Mouse (Mus musculus) embryonic facial prominence, embryonic 13.5 days (tissue): ENCODE data around the gene Rab12. TPM values are rescaled to one million over a fixed set of nuclear protein-coding genes. Genes with fewer than 3 reads are reported as not detected.
"Not testable (repeated sequence)": the region's sequence is repeated elsewhere in the genome, so short reads cannot be mapped to it uniquely, and the experiment has no call there.

Experiments
- ATAC-seq: fragments of 200-750 bp; cut with Nextera tagmentation; 2 replicates; pipeline ENCODE4 v1.8.0; 2017; ENCODE audit warnings: low read depth; ENCODE audit not compliant: insufficient number of reproducible peaks, insufficient read depth, low FRiP score, low TSS enrichment
- H3K27ac ChIP-seq: fragments of 300-500 bp; sonication (generic); 2 replicates; pipeline ENCODE4 v1.5.1; 2015; ENCODE audit warnings: moderate library complexity, mild to moderate bottlenecking, inconsistent platforms
- H3K27me3 ChIP-seq: fragments of 300-500 bp; sonication (generic); 2 replicates; pipeline ENCODE4 v1.6.1; 2015; ENCODE audit warnings: mild to moderate bottlenecking, inconsistent platforms
- H3K36me3 ChIP-seq: fragments of 300-500 bp; sonication (generic); 2 replicates; pipeline ENCODE4 v1.6.1; 2015; ENCODE audit warnings: mild to moderate bottlenecking, inconsistent platforms
- H3K4me1 ChIP-seq: fragments of 300-500 bp; sonication (generic); 2 replicates; pipeline ENCODE4 v1.6.1; 2015; ENCODE audit warnings: inconsistent platforms
- H3K4me2 ChIP-seq: fragments of 300-500 bp; sonication (generic); 2 replicates; pipeline ENCODE4 v1.6.1; 2015; ENCODE audit warnings: moderate library complexity, mild to moderate bottlenecking, inconsistent platforms
- H3K4me3 ChIP-seq: fragments of 300-500 bp; sonication (generic); 2 replicates; pipeline ENCODE4 v1.5.1; 2015; ENCODE audit warnings: mild to moderate bottlenecking, inconsistent platforms
- H3K9ac ChIP-seq: fragments of 300-500 bp; sonication (generic); 2 replicates; pipeline ENCODE4 v1.6.1; 2015; ENCODE audit warnings: mild to moderate bottlenecking, inconsistent platforms
- H3K9me3 ChIP-seq: fragments of 300-500 bp; sonication (generic); 2 replicates; pipeline ENCODE4 v1.6.1; 2016; ENCODE audit warnings: inconsistent platforms
- WGBS: fragments of 180-500 bp; shearing (Covaris S2); methylation state at CpG from one replicate; pipeline ENCODE4 v1.1.7; 2015; ENCODE audit warnings: mixed read lengths; 5-methylcytosine and 5-hydroxymethylcytosine counted together
- polyA plus RNA-seq: library from polyadenylated mRNA; unstranded; fragments of >200 nt; fragmentation: Nextera tagmentation; extraction: Ambion mirVana; gene quantifications from 2 replicates; pipeline ENCODE4 v1.2.1, GENCODE M21; 2015

The Rab12 gene
- 55.9 and 61.9 TPM in 2 replicates for polyA plus RNA-seq

GRCm38 (mm10) chr17:66519554-66520553 lies at the start of gene Rab12:
Rab12 (minus strand) TSS chr17:66519729.
- peaks cover 24% of the 10 kb centered on the region for H3K4me1 ChIP-seq

DNA sequence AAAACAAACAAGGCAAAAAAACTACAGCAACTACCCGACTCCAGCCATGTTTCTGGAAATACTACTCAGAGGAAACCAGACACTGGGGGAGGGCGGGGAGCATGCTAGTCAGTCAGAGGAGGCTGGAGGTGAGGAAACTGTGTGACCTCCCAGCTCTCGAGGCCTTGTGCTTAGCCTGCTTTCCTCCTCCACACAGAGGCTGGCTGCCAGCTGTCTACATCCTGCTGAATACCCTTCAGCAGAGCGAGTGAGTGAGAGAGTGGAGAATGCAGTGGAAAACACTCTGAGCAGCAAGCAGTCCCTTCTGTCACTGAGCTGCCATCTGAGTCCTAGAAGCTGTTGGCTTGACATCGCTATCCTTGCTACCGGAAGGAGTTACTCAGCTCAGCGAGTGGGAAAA lies 44.7 kb upstream of the Rab12 start:
- H3K9ac ChIP-seq = no peak overlapping the region
- H3K4me2 ChIP-seq = no peak overlapping the region
- no peaks in the 10 kb centered on the region for H3K27me3 ChIP-seq
- H3K27ac ChIP-seq = no peak overlapping the region
- H3K4me1 ChIP-seq = no peaks in the 10 kb centered on the region
- ATAC-seq = no peak
- WGBS = 61% methylated on average over 7 of the region's 7 CpGs
- no peaks in the 10 kb centered on the region for H3K9me3 ChIP-seq
- H3K36me3 ChIP-seq = no peaks in the 10 kb centered on the region
- H3K4me3 ChIP-seq = no peak overlapping the region

More at GRCm38 (mm10) chr17:66519554-66520553, at the start of gene Rab12:
- peak; percentile 92 for ATAC-seq
- Histone ChIP-seq H3K27ac (peak within 1 kb of the TSS; percentile 51; the same call in 1 of the 2 replicates), H3K9me3 (no peaks in the 10 kb centered on the region), H3K9ac (peak within 1 kb of the TSS; percentile 99), H3K4me2 (peak within 1 kb of the TSS; percentile 88), H3K36me3 (peaks cover 7% of the 10 kb centered on the region), H3K27me3 (no peaks in the 10 kb centered on the region), H3K4me3 (peak within 1 kb of the TSS; percentile 99)
- WGBS = 7% methylated on average over 65 of the region's 71 CpGs

- WGBS = 81% methylated on average over 1 of the region's 1 CpGs
- no peaks in the 10 kb centered on the region for H3K27me3 ChIP-seq
- no peaks in the 10 kb centered on the region for H3K36me3 ChIP-seq
- H3K4me2 ChIP-seq = no peak overlapping the region
- no peaks in the 10 kb centered on the region for H3K9me3 ChIP-seq
- H3K4me1 ChIP-seq = no peaks in the 10 kb centered on the region
- H3K4me3 ChIP-seq = no peak overlapping the region
- H3K9ac ChIP-seq = no peak overlapping the region
- no peak for ATAC-seq
- H3K27ac ChIP-seq = no peak overlapping the region
Observed at GRCm38 (mm10) chr17:66563551-66563950, 44.0 kb upstream of the Rab12 start.

DNA sequence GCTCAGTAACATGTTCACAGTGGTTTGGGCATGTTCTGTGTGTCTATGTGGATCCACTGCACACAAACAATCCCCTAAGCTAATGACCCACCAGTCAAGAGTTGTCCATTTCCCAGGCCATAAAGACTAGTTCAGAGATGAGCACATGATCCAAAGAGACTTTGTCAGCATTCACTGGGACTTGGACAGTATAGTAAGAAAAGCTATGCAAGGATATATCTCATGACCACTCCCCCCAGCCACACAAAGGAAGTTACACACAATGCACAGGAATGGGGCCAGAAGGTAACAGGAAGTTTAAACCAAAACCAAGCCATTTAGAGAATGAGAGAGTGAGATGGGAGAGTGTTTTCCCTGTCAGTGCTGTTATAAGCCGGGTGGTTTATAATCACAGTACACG lies 41.9 kb upstream of the Rab12 start:
- 81% methylated on average over 2 of the region's 2 CpGs for WGBS
- H3K9ac ChIP-seq = no peak overlapping the region
- no peaks in the 10 kb centered on the region for H3K4me1 ChIP-seq
- H3K27me3 ChIP-seq = no peaks in the 10 kb centered on the region
- no peak overlapping the region for H3K27ac ChIP-seq
- H3K9me3 ChIP-seq = no peaks in the 10 kb centered on the region
- no peak overlapping the region for H3K4me3 ChIP-seq
- no peak for ATAC-seq
- H3K4me2 ChIP-seq = no peak overlapping the region
- H3K36me3 ChIP-seq = no peaks in the 10 kb centered on the region

DNA sequence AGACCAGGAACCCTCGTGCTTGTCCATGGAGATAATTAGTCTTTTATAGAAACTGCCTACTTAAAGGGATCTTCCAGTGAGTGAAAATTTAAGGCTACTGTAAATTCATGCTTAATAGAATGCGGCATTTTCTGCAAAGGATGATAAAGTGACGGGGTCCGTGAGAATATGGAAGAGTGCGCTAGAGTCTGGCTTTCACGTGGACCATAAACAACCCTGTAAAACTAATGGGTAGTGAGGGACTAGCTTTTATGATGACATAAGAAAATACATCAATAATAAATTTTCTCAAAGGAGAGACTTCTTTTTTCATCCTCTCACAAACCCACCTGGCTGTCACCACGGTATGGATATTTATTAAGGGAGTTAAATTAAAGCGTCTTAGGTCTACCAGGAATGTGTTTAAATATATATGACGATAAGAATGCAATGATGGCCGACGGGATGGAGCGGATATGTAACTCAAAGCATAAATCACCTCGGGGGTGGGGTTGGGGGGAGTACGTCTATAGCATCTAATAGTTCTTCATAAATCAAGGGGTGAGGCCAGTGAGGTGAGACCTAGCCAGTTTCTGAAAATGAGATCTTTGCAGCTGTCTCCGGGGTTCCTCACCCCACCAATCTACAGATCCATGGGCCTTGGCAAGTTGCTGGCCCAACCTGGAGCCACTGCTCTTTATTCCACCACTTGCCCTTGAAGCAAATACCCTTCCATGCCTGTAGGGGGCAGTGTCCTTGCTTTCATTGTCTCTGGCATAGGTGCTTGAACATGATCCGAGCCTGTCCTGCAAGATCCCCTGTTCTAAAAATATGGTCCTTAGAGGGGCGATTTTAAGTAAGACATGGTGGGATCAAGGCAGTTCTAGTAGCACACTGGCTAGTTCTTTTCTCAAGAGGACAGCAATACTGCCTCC lies 39.1 kb upstream of the Rab12 start:
- no peaks in the 10 kb centered on the region for H3K9me3 ChIP-seq
- H3K9ac ChIP-seq = no peak overlapping the region
- no peak overlapping the region for H3K4me3 ChIP-seq
- H3K4me2 ChIP-seq = no peak overlapping the region
- H3K36me3 ChIP-seq = no peaks in the 10 kb centered on the region
- no peak for ATAC-seq
- H3K27me3 ChIP-seq = no peaks in the 10 kb centered on the region
- H3K27ac ChIP-seq = no peak overlapping the region
- WGBS = 88% methylated on average over 17 of the region's 17 CpGs
- no peaks in the 10 kb centered on the region for H3K4me1 ChIP-seq

- 85% methylated on average over 4 of the region's 4 CpGs for WGBS
- no peaks in the 10 kb centered on the region for H3K9me3 ChIP-seq
- no peak overlapping the region for H3K9ac ChIP-seq
- no peak for ATAC-seq
- H3K4me1 ChIP-seq = no peaks in the 10 kb centered on the region
- H3K27ac ChIP-seq = no peak overlapping the region
- no peak overlapping the region for H3K4me2 ChIP-seq
- no peaks in the 10 kb centered on the region for H3K27me3 ChIP-seq
- no peaks in the 10 kb centered on the region for H3K36me3 ChIP-seq
- no peak overlapping the region for H3K4me3 ChIP-seq
Observed at GRCm38 (mm10) chr17:66552690-66553089, 33.2 kb upstream of the Rab12 start.

GRCm38 (mm10) chr17:66550486-66550885 lies 31.0 kb upstream of the Rab12 start:
- WGBS = 87% methylated on average over 5 of the region's 5 CpGs
- Histone ChIP-seq H3K4me2 (no peak overlapping the region), H3K9me3 (no peaks in the 10 kb centered on the region), H3K27ac (no peak overlapping the region), H3K4me3 (no peak overlapping the region), H3K27me3 (no peaks in the 10 kb centered on the region), H3K9ac (no peak overlapping the region), H3K4me1 (no peaks in the 10 kb centered on the region), H3K36me3 (no peaks in the 10 kb centered on the region)
- ATAC-seq = no peak

DNA sequence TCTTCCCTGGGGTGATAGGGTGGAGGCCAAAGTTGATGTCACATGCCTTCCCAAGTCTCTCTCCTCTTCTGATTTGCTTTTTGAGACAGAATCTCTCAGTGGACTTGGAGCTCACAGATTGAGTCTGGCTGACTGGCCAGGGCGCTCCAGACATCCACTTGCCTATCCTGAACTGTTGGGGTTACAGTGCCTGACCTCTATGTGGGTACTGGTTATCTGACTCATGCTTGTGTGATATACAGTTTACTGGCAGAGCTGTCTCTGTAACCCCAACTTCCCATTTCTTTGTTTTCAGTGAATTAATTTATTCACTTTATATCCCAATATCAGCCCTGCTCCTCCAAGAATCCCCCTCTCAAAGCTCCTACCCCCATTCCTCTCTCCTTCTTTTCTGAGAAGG lies 12.8 kb upstream of the Rab12 start:
- peaks cover 6% of the 10 kb centered on the region; the same call in 1 of the 2 replicates for H3K9me3 ChIP-seq
- no peak overlapping the region for H3K9ac ChIP-seq
- WGBS = 96% methylated on average over 1 of the region's 1 CpGs
- no peak for ATAC-seq
- H3K36me3 ChIP-seq = no peaks in the 10 kb centered on the region
- no peak overlapping the region for H3K4me3 ChIP-seq
- no peak overlapping the region for H3K27ac ChIP-seq
- H3K4me2 ChIP-seq = no peak overlapping the region
- H3K4me1 ChIP-seq = no peaks in the 10 kb centered on the region
- no peaks in the 10 kb centered on the region for H3K27me3 ChIP-seq

DNA sequence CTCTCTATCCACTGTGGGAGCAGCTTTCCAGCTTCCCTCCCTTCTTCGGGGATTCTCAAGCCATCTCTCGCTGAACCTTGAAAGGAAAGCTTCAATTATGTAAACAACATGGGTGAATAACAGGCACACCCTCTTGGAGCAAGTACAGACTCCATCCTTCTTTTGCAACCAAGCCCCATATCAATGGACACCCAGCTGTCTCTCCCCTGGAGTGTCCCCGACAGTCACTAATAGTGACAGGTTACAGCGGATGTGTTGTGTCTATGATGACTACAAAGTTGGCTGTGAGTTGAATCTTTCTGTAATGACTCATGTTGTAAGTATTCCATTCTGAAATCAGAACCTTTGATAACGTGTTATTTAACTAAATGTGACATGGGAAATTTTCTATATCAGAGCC lies 3.9 kb upstream of the Rab12 start:
- Histone ChIP-seq H3K27ac (no peak overlapping the region), H3K36me3 (no peaks in the 10 kb centered on the region), H3K9me3 (no peaks in the 10 kb centered on the region), H3K27me3 (no peaks in the 10 kb centered on the region), H3K4me3 (no peak overlapping the region), H3K9ac (no peak overlapping the region), H3K4me1 (peaks cover 8% of the 10 kb centered on the region), H3K4me2 (no peak overlapping the region)
- 68% methylated on average over 5 of the region's 5 CpGs for WGBS
- ATAC-seq = no peak

DNA sequence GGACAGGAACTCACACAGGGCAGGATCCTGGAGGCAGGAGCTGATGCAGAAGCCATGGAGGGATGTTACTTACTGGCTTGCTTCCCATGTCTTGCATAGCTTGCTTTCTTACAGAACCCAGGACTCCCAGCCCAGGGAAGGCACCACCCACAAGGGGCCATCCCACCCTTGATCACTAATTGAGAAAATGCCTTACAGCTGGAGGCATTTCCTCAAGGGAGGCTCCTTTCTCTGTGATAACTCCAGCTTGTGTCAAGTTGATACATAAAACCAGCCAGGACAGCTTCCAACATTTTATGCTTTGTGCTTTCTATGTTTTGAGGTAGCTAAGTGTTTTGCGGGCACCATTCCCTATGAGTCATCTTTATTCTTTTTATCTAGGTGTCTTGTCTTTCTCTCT lies 3.1 kb upstream of the Rab12 start:
- ATAC-seq, H3K9me3 ChIP-seq, H3K4me2 ChIP-seq, H3K9ac ChIP-seq, H3K27ac ChIP-seq, H3K36me3 ChIP-seq, H3K4me3 ChIP-seq, H3K27me3 ChIP-seq: not testable (repeated sequence)
- H3K4me1 ChIP-seq = peaks cover 14% of the 10 kb centered on the region
- WGBS = 89% methylated on average over 1 of the region's 1 CpGs

- Histone ChIP-seq H3K4me1 (peaks cover 24% of the 10 kb centered on the region), H3K27me3 (no peaks in the 10 kb centered on the region), H3K4me2 (peak overlapping the region; percentile 88), H3K36me3 (peaks cover 13% of the 10 kb centered on the region), H3K9me3 (no peaks in the 10 kb centered on the region), H3K9ac (peak overlapping the region; percentile 99), H3K27ac (peak overlapping the region; percentile 51; the same call in 1 of the 2 replicates), H3K4me3 (peak overlapping the region; percentile 99)
- peak; percentile 16; the same call in 1 of the 2 replicates for ATAC-seq
- 2% methylated on average over 57 of the region's 57 CpGs for WGBS
Observed at GRCm38 (mm10) chr17:66518877-66519553, 514 bp downstream of the Rab12 start.
